Comparison of ENCODE assay signal across 8 mouse cellular contexts in the genomic region with DNA sequence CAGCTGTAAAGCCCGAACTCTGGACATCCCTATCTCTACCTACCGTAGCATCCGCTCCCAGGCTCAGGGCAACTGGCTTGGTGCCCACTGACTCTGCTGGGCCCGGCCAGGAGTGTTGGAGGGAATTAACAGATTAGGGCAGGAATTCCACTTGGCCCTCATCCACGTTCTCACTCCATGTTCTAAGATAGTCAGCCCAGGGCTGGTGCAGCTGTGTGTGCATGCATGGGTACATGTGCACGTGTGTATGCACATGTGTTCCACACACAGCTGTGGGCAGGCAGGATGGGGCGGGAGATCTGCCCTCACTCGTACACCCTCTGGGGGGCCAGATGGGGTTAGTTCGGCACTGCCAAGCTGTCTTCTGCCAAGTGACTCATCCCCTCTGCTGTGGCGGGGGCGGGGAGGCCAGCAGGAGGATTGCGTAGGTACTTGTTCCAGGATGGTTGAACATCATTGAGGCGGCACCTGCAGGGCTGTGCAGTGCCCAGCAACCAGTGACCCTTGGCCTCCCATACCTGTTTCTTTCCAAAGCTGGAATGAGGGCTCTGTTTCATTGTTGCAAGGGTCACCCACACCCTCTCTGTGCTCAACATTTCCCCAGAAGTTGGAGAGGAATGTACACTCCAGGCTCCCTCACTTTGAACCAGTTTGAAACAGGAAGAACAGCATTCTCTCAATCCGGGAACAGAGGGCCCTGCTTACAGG. TPM values are rescaled to one million over a fixed set of nuclear protein-coding genes. Genes with fewer than 3 reads are reported as not detected.
A peak's percentile ranks its signal among the peaks of the same experiment; 100 is the strongest.
DNase-seq lines count a peak whose midpoint lies in the region; ATAC-seq lines count a peak whose summit lies in the region.

No protein-coding gene starts in this region.

- ATAC-seq in embryonic facial prominence, embryonic 14.5 days (ENCODE audit: low read depth): peak; percentile 64
- no peak for ATAC-seq in forebrain, embryonic 14.5 days
- no peak for ATAC-seq in midbrain, embryonic 15.5 days (replicated peaks)

- no peak overlapping the region for H3K4me3 ChIP-seq in embryonic facial prominence, embryonic 14.5 days (ENCODE audit: low read depth, low read length)
- H3K4me3 ChIP-seq in forebrain, embryonic 14.5 days (ENCODE audit: low read depth, low read length): no peak overlapping the region
- H3K4me3 ChIP-seq in midbrain, embryonic 15.5 days: no peak overlapping the region

- DNase-seq in B cell, adult 2 months: peak; percentile 23 to 35
- peak; percentile 65 for DNase-seq in Muller cell, postnatal 12 days (ENCODE audit: inconsistent ontology term)
- peak; percentile 81 for DNase-seq in embryonic facial prominence, embryonic 14.5 days (ENCODE audit: low spot score)
- peak; percentile 60 to 69 for DNase-seq in heart, postnatal 36 days
- peak; percentile 64 for DNase-seq in left cerebral cortex, postnatal 4 days
- peak; percentile 77 for DNase-seq in testis, postnatal 10 days (ENCODE audit: low spot score)
- no peak for DNase-seq in forebrain, embryonic 14.5 days (ENCODE audit: low spot score)

- intact Hi-C loops in heart, postnatal 36 days (cut with DNase I): no loop called here
- intact Hi-C loops in left cerebral cortex, postnatal 4 days (cut with DNase I): no loop called here

- no peak overlapping the region; the same call in 1 of the 2 replicates for H3K27ac ChIP-seq in embryonic facial prominence, embryonic 14.5 days (replicated peaks; ENCODE audit: low read depth, low read length)
- no peak overlapping the region for H3K27ac ChIP-seq in forebrain, embryonic 14.5 days (ENCODE audit: low read depth, low read length)
- H3K27ac ChIP-seq in midbrain, embryonic 15.5 days: no peak overlapping the region

- H3K9me3 ChIP-seq in embryonic facial prominence, embryonic 14.5 days (ENCODE audit: control insufficient read depth, low read length): no peaks in the 10 kb centered on the region
- no peaks in the 10 kb centered on the region for H3K9me3 ChIP-seq in forebrain, embryonic 14.5 days (replicated peaks; ENCODE audit: control insufficient read depth, low read length)
- no peaks in the 10 kb centered on the region for H3K9me3 ChIP-seq in midbrain, embryonic 15.5 days

- H3K4me2 ChIP-seq in embryonic facial prominence, embryonic 14.5 days (ENCODE audit: low read depth, low read length): no peak overlapping the region
- no peak overlapping the region for H3K4me2 ChIP-seq in forebrain, embryonic 14.5 days (ENCODE audit: low read length)
- no peak overlapping the region for H3K4me2 ChIP-seq in midbrain, embryonic 15.5 days

- no peak overlapping the region for H3K9ac ChIP-seq in embryonic facial prominence, embryonic 14.5 days (ENCODE audit: low read depth, low read length)
- no peak overlapping the region for H3K9ac ChIP-seq in forebrain, embryonic 14.5 days (ENCODE audit: low read length)
- H3K9ac ChIP-seq in midbrain, embryonic 15.5 days: no peak overlapping the region

- H3K4me1 ChIP-seq in embryonic facial prominence, embryonic 14.5 days (ENCODE audit: control insufficient read depth, insufficient read depth, low read length): peaks cover 6% of the 10 kb centered on the region; the same call in 1 of the 2 replicates
- H3K4me1 ChIP-seq in forebrain, embryonic 14.5 days (ENCODE audit: control insufficient read depth, insufficient read depth, low read length): no peaks in the 10 kb centered on the region
- H3K4me1 ChIP-seq in midbrain, embryonic 15.5 days: peaks cover 11% of the 10 kb centered on the region

- H3K27me3 ChIP-seq in embryonic facial prominence, embryonic 14.5 days (replicated peaks; ENCODE audit: control insufficient read depth, insufficient read depth, low read length): peaks cover 44% of the 10 kb centered on the region
- peaks cover 33% of the 10 kb centered on the region for H3K27me3 ChIP-seq in forebrain, embryonic 14.5 days (replicated peaks; ENCODE audit: control insufficient read depth, insufficient read depth, low read length)
- peaks cover 42% of the 10 kb centered on the region for H3K27me3 ChIP-seq in midbrain, embryonic 15.5 days (replicated peaks)

- WGBS in embryonic facial prominence, embryonic 14.5 days: 66% methylated on average over 12 of the region's 14 CpGs
- WGBS in forebrain, embryonic 14.5 days: 81% methylated on average over 14 of the region's 14 CpGs
- 76% methylated on average over 14 of the region's 14 CpGs for WGBS in midbrain, embryonic 15.5 days

- H3K36me3 ChIP-seq in embryonic facial prominence, embryonic 14.5 days (ENCODE audit: control insufficient read depth, insufficient read depth, low read length): no peaks in the 10 kb centered on the region
- no peaks in the 10 kb centered on the region for H3K36me3 ChIP-seq in forebrain, embryonic 14.5 days (ENCODE audit: control insufficient read depth, insufficient read depth, low read length)
- no peaks in the 10 kb centered on the region for H3K36me3 ChIP-seq in midbrain, embryonic 15.5 days (replicated peaks)

RNA-seq across cellular contexts. Expression of a gene that starts 2.6 kb away (rescaled TPM):
- polyA plus RNA-seq in embryonic facial prominence, embryonic 14.5 days (2014; fragmentation: Nextera tagmentation; extraction: Ambion mirVana): 15.3 and 19.3 TPM in 2 replicates
- 1 to 10 TPM; 4.9 to 6.7 TPM for total RNA-seq in heart, postnatal 36 days (2021)
- under 1 TPM; 0.18 to 0.26 TPM for total RNA-seq in left cerebral cortex, postnatal 4 days (2021)
- 0.08 and 0.11 TPM in 2 replicates for polyA plus RNA-seq in forebrain, embryonic 14.5 days (2014; fragmentation: Nextera tagmentation; extraction: Ambion mirVana)
- polyA plus RNA-seq in midbrain, embryonic 15.5 days (2015; fragmentation: Nextera tagmentation; extraction: Ambion mirVana): 0.09 and 0.39 TPM in 2 replicates

RNA-seq across cellular contexts. Expression of a gene that starts 12.1 kb away (rescaled TPM):
- polyA plus RNA-seq in embryonic facial prominence, embryonic 14.5 days (2014; fragmentation: Nextera tagmentation; extraction: Ambion mirVana): 0.22 and 0.36 TPM in 2 replicates
- under 1 TPM; 0.51 to 0.78 TPM for total RNA-seq in heart, postnatal 36 days (2021)
- total RNA-seq in left cerebral cortex, postnatal 4 days (2021): under 1 TPM; 0.10 to 0.18 TPM
- 0.17 TPM in 1 of 2 replicates, not detected in the other for polyA plus RNA-seq in forebrain, embryonic 14.5 days (2014; fragmentation: Nextera tagmentation; extraction: Ambion mirVana)
- 0.60 and 0.83 TPM in 2 replicates for polyA plus RNA-seq in midbrain, embryonic 15.5 days (2015; fragmentation: Nextera tagmentation; extraction: Ambion mirVana)

Comparison
In these comparisons a context has a peak if more than half of its experiments do, and no peak if none do; other contexts are left out.
1. RNA of a gene that starts 2.6 kb away (polyA plus RNA-seq): 15.3 to 19.3 TPM in embryonic facial prominence, embryonic 14.5 days; 0.09 to 0.39 TPM in midbrain, embryonic 15.5 days and 0.08 to 0.11 TPM in forebrain, embryonic 14.5 days; every median in the first group is over 10 times any median in the second.